Mouse (Mus musculus) cerebellum, postnatal 4 days (tissue): ENCODE data around the gene Lhx2.

Experiments
- DNase-seq, 2 experiments: peaks; one replicate each; pipeline ENCODE4 v3.0.0; 2022; ENCODE audit warnings: low spot score in 2 of 2, mixed read lengths in 1 of 2

Lhx2 gene

DNA sequence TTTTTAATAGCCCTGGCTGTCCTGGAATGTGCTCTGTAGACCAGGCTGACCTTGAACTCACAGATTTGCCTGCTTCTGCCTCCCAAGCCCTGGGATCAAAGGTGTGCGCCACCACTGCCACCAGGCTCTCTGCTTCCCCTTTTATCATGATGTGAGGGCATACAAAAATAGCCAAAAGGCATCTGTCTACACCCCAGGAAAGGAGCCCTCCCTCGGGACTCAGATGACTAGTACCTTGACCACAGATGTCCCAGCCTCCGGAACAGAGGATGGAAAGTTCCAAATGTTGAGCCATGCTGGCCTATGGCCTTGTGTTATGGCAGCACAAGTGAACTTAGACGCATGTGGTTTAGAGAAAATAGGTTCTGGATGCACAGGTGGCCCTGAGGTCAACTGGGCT, 66.3 kb downstream of the Lhx2 start:
- no peak for DNase-seq

DNA sequence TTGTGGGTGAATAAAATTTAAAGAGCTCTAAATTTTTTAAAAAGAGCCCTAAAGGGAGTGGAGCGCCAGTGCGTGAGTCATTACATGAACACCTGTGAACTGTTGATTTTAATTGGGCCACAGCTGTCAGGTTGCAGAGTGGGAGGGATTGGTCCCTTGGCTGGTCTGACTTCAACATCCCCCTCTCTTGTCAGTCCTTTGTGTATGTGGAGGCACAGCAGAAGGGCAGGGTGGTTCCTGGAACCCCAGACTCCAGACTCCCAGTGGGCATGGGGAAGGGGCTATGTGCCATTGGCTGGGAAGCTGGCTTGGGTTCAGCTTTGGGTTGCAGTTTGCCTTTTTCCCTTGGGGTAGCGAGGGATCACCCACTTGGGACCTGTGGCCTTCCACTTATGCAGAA, 70.2 kb downstream of the Lhx2 start:
- no peak for DNase-seq

DNA sequence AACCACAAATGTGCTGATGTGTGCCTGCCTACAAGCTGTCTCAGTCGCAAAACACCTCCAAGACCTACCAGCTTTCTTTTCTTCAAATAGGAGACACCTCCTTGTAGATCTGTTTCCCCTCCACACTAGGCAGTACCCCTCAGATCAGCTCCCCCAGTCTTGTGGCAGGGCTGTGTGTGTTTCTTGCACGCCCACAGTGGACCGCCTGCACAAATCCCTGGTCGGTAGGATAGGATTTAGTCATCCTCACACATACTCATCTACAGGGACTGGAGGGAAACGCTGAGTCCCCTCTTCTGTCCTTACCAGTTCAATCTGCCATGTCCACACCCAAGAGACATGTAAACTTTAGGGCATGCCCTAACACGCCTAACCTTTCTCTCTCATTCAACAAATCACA, 71.1 kb downstream of the Lhx2 start:
- no peak for DNase-seq

DNA sequence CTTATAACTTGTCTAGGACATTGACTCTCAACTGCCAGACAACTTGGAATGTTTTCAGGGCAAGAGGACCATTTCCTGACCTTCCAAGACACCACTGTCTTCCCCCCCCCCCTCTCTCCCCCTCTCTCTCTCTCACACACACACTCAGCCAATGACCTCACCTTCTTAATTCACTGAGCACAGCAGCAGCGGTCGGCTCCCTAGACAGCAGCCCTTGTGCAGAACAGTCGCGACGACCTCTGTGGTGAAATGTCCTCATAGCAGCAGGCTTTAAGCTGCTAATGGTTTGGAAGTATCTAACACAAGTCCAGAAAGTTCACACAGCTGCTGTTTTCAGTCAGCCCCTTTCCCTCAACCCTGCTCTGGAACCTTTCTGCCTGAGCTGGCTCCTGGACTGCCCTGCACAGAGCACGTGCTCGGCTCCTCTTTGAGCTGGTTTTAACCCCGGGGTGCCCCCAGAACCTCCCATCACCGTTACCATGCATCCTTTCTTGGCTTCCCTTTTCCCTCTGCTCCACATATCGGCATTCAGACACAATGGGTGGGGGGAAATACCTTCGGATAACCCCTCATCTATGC, 73.6 kb downstream of the Lhx2 start:
- no peak for DNase-seq

DNA sequence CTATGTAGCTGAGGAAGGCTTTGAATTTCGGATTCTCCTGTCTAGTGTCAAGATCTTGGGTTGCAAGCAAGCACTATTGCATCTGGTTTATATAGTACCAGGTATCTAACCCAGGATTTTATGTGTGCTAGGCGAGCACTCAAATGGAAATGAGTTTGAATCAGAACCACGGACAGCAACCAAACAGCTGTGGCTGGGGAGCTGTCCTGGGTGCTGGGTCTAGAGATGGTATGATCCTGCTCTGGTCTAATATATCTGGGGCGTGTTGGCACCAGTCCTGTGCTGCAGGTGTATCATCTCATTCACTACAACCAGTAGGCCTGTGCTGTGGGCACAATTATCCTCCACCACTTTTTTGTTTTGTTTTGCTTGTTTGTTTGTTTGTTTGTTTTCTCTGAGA, 78.9 kb downstream of the Lhx2 start:
- no peak for DNase-seq
